Mouse (Mus musculus) left cerebral cortex, postnatal 25 days (tissue): ENCODE data around the gene Eif2b1. TPM values are rescaled to one million over a fixed set of nuclear protein-coding genes. Genes with fewer than 3 reads are reported as not detected.

Experiments
- DNase-seq, 2 experiments: peaks; one replicate each; pipeline ENCODE4 v3.0.0; 2022; ENCODE audit warnings: low spot score in 2 of 2, mixed read lengths in 1 of 2
- intact Hi-C: fragments of 180-260 bp; cut with DNase I; formaldehyde crosslinking; loops from one replicate; pipeline ENCODE4 v1.15.1; 2025
- total RNA-seq, 2 experiments: library from RNA; stranded (reverse); gene quantifications; 2 replicates each; pipeline ENCODE4 v1.2.3; 2021

Eif2b1 gene
- total RNA-seq, 2 experiments from 2014 or later: 31.3 to 31.7 TPM

DNA sequence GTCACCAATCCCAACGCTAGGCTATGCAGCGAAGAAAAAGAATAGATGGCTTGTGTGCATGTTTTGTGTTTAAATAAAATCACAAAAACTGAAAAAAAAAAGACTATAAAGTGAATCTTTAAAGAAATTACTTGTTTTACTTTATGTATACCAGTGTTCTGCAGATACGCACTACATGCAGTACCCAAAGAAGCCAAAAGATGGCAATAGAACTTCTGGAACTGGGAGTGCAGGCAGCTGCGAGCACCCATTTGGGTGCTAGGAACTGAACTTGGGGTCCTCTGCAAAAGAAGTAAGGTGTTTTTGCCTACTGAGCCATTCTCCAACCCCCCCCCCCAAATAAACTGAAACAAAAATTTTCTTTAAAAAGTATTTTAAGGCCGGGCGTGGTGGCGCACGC lies 55.9 kb downstream of the Eif2b1 start:
- DNase-seq: no peak
- intact Hi-C loops: no loop called here

DNA sequence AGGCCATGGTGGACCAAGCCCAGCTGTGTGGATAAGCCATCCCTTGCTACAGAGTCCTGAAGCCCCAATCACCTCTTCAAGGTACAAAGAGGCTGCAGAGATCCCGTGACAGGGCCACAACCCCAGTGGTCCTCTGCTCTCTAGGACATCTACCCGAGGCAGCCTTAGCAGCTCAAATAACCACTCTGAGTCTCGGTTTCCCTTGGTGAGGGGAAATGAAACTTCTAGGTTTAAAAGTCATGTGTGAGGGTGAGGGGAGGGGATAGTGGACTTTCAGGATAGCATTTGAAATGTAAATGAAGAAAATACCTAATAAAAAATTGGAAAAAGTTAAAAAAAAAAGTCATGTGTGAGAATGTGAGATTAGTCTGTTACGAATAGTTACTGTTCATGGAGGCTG lies 57.3 kb downstream of the Eif2b1 start:
- DNase-seq: no peak
- intact Hi-C loops: no loop called here

Other genes starting within 250 kb of the Eif2b1 start
- gene Cdk2ap1, start 216.0 kb downstream of the Eif2b1 start, total RNA-seq: 100 to 1,000 TPM; 154 to 177 TPM
- 100 to 1,000 TPM; 162 to 174 TPM for gene Sbno1, start 153.1 kb downstream of the Eif2b1 start, total RNA-seq
- gene Kmt5a, start 139.2 kb downstream of the Eif2b1 start, total RNA-seq: 10 to 100 TPM; 57.6 to 66.0 TPM
- gene Rilpl2, start 100.8 kb downstream of the Eif2b1 start, total RNA-seq: 10 to 100 TPM; 18.6 to 19.7 TPM
- gene Snrnp35, start 96.0 kb downstream of the Eif2b1 start, total RNA-seq: 10 to 100 TPM; 21.0 to 27.2 TPM
- 10 to 100 TPM; 75.2 to 95.7 TPM for gene Rilpl1, start 47.7 kb downstream of the Eif2b1 start, total RNA-seq
- 100 to 1,000 TPM in 1 of 2 experiments, 10 to 100 TPM in 1; 96.4 to 113 TPM for gene Tmed2, start 38.4 kb downstream of the Eif2b1 start, total RNA-seq
- 10 to 100 TPM; 22.0 to 27.9 TPM for gene Ddx55, start 26.3 kb downstream of the Eif2b1 start, total RNA-seq
- 10 to 100 TPM; 26.6 to 30.5 TPM for gene Gtf2h3, start within 50 bp of the Eif2b1 start, total RNA-seq
- 10 to 100 TPM; 64.2 to 65.2 TPM for gene Atp6v0a2, start 49.4 kb upstream of the Eif2b1 start, total RNA-seq
- gene Dnah10, start 146.0 kb upstream of the Eif2b1 start, total RNA-seq: 1 to 10 TPM in 1 of 2 experiments, under 1 TPM in 1; 0.60 to 1.1 TPM